Mouse (Mus musculus) hindbrain, postnatal 0 days (tissue): ENCODE data around the gene Atp5d. TPM values are rescaled to one million over a fixed set of nuclear protein-coding genes. Genes with fewer than 3 reads are reported as not detected.
A peak's percentile ranks its signal among the peaks of the same experiment; 100 is the strongest.

Experiments used
- ATAC-seq: fragments of 200-750 bp; cut with Nextera tagmentation; 2 replicates; pipeline ENCODE4 v1.8.0; 2017; ENCODE audit warnings: mild to moderate bottlenecking, moderate TSS enrichment, moderate library complexity
- DNase-seq: peaks from one replicate; pipeline ENCODE4 v3.0.0-alpha.2; 2015; ENCODE audit warnings: low spot score
- H3K27ac ChIP-seq: fragments of 300-500 bp; sonication (generic); 2 replicates; pipeline ENCODE4 v1.5.1; 2014; ENCODE audit warnings: mild to moderate bottlenecking
- H3K27me3 ChIP-seq: fragments of 300-500 bp; sonication (generic); 2 replicates; pipeline ENCODE4 v1.6.1; 2014; ENCODE audit warnings: low read length, mixed read lengths; ENCODE audit not compliant: insufficient read depth
- H3K36me3 ChIP-seq: fragments of 300-500 bp; sonication (generic); 2 replicates; pipeline ENCODE4 v1.6.1; 2014; ENCODE audit warnings: low read length, mixed read lengths; ENCODE audit not compliant: insufficient read depth
- H3K4me1 ChIP-seq: fragments of 300-500 bp; sonication (generic); 2 replicates; pipeline ENCODE4 v1.6.1; 2014; ENCODE audit warnings: antibody characterized with exemption, low read length, mixed read lengths; ENCODE audit not compliant: insufficient read depth
- H3K4me2 ChIP-seq: fragments of 300-500 bp; sonication (generic); 2 replicates; pipeline ENCODE4 v1.6.1; 2014; ENCODE audit warnings: low read depth, mild to moderate bottlenecking, low read length, moderate library complexity, mixed read lengths
- H3K4me3 ChIP-seq: fragments of 300-500 bp; sonication (generic); 2 replicates; pipeline ENCODE4 v1.5.1; 2014; ENCODE audit warnings: low read length
- H3K9ac ChIP-seq: fragments of 300-500 bp; sonication (generic); replicated peaks from 2 replicates; pipeline ENCODE4 v1.6.1; 2014; ENCODE audit warnings: mild to moderate bottlenecking, low read length, moderate library complexity, mixed read lengths
- H3K9me3 ChIP-seq: fragments of 300-500 bp; sonication (generic); 2 replicates; pipeline ENCODE4 v1.6.1; 2016; ENCODE audit warnings: low read length, mixed read lengths
- CTCF ChIP-seq: IDR thresholded peaks from 2 replicates; pipeline ENCODE4 v1.5.1; 2016; ENCODE audit warnings: antibody characterized with exemption, control low read depth, low read depth
- WGBS: fragments of 180-500 bp; shearing (Covaris S2); extraction: QIAGEN DNeasy Blood & Tissue Kit; methylation state at CpG from one replicate; pipeline ENCODE4 v1.1.7; 2014; 5-methylcytosine and 5-hydroxymethylcytosine counted together
- polyA plus RNA-seq: library from polyadenylated mRNA; unstranded; fragments of >200 nt; fragmentation: Nextera tagmentation; extraction: Ambion mirVana; gene quantifications from 2 replicates; pipeline ENCODE4 v1.2.1, GENCODE M21; 2015
- total RNA-seq: library from RNA; depleted of rRNA; stranded (reverse); fragments of >200 nt; gene quantifications from 2 replicates; pipeline ENCODE4 v1.2.3, GENCODE M21; 2014

Atp5d gene
- total and polyA plus RNA-seq, 2 experiments from 2014 or later = 303 to 736 TPM

DNA sequence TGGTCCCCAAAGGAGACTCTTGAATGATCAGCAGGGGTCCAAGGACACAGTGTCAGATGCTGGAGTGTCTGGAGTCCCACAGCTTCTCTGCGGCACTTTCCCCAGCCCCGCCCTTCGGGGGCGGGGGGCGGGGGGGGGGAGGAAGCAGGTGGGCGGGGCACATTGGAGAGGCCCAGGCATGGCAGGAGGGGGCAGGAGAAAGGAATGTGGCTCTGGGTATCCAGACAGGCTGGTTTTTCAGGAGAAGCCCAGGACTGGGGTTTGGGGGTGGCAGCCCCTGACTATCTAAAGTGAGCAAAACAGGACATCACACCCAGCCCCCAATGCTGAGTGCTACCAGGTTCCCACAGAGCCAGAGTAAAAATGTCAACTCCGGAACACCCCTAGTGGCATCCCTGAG is 41.2 kb upstream of the Atp5d start:
- TF ChIP-seq CTCF = no peak
- Histone ChIP-seq H3K9ac (no peak overlapping the region), H3K4me3 (no peak overlapping the region), H3K9me3 (no peaks in the 10 kb centered on the region), H3K4me2 (no peak overlapping the region), H3K36me3 (no peaks in the 10 kb centered on the region), H3K4me1 (peaks cover 6% of the 10 kb centered on the region), H3K27me3 (no peaks in the 10 kb centered on the region), H3K27ac (no peak overlapping the region)
- DNase-seq (no peak), ATAC-seq (no peak)
- 17% methylated on average over 7 of the region's 7 CpGs for WGBS

DNA sequence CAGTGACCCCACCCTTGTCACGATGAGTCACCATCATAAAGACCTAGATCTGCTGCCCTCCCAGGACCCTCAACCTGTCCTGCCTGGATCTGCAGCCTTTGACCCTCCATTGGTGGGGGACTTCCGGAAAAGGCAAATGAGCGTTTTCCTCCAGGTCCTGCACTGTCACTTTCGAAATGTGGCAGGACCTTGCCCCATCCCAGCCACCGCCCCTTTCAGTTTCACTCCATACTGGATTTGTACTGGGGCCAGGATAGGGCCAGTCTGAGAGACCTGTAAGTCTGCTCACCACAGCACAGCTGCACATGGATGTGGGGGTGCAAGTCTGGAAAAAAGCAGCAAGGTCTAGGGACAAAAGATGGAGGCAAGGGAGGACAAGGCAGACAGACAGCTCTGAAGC is 39.8 kb upstream of the Atp5d start:
- Histone ChIP-seq H3K4me3 (no peak overlapping the region), H3K27me3 (no peaks in the 10 kb centered on the region), H3K36me3 (no peaks in the 10 kb centered on the region), H3K9me3 (no peaks in the 10 kb centered on the region), H3K4me2 (no peak overlapping the region), H3K4me1 (peaks cover 6% of the 10 kb centered on the region), H3K27ac (no peak overlapping the region), H3K9ac (no peak overlapping the region)
- no peak for TF ChIP-seq CTCF
- ATAC-seq (no peak), DNase-seq (no peak)
- 89% methylated on average over 5 of the region's 5 CpGs for WGBS

DNA sequence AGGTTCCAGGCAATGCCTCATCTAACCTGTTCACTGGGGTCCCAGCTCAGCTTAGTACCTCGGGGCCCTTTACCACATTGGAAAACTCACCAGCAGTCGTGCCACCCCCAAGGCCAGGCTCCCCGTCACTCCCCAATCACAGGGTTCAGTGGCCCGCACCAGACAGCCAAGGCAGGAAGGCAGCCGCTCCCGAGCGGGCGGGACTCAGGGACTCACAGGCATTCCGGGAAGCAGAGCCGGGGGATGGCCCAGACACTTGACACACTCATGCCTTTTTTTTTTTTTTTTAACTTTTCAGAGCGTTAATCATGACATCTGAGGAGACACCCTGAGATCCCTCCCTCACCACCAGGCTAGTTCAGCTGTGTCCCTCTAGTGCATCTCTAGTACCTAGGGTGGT is 37.5 kb upstream of the Atp5d start:
- DNase-seq (no peak), ATAC-seq (no peak)
- peak overlapping the region; percentile 100 for H3K4me2 ChIP-seq
- H3K27ac ChIP-seq = no peak overlapping the region
- H3K9ac ChIP-seq = no peak overlapping the region
- no peak for TF ChIP-seq CTCF
- no peak overlapping the region for H3K4me3 ChIP-seq
- no peaks in the 10 kb centered on the region for H3K9me3 ChIP-seq
- no peaks in the 10 kb centered on the region for H3K36me3 ChIP-seq
- no peaks in the 10 kb centered on the region for H3K27me3 ChIP-seq
- 68% methylated on average over 11 of the region's 11 CpGs for WGBS
- peaks cover 6% of the 10 kb centered on the region for H3K4me1 ChIP-seq

DNA sequence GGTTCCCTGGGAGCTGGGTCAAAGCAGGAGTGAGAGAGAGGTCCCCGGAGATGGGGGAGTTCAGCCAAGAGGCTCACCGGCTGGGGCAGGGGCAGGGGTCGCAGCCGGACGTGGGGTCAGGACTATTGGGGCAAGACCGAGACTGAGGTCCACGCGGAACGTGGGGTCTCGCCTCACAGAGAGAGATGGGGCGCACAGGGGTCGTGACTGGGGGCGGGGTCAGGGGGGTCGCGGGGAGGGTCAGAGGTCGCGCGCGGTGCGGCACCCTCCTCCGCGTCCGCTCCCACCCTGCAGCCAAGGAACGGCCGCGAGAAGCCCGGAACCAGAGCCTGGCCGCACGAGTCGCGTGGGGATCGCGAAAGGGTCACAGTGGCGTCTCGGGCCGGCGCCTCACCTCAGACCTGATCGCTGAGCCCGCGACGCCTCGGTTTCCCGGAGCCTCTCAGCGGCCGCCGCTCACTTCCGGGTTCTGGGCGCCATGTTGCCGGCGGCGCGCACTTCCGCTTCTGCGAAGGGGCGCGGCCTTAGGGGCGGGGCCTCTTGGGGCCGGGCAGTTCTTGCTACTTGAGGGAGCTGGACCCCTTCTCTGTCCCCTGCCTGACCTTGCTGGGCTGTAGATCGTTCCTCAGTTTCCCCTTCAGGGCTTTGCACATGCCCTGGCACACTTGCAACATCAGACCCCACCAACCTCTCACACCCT is 36.1 kb upstream of the Atp5d start:
- H3K9me3 ChIP-seq = no peaks in the 10 kb centered on the region
- no peak for TF ChIP-seq CTCF
- under 1% methylated on average over 56 of the region's 59 CpGs for WGBS
- H3K4me1 ChIP-seq = peaks cover 6% of the 10 kb centered on the region
- peak; percentile 91 for ATAC-seq
- H3K36me3 ChIP-seq = no peaks in the 10 kb centered on the region
- peak; percentile 91 for DNase-seq
- H3K27ac ChIP-seq = peak overlapping the region; percentile 69
- H3K4me3 ChIP-seq = peak overlapping the region; percentile 89
- H3K27me3 ChIP-seq = no peaks in the 10 kb centered on the region
- peak overlapping the region; percentile 100 for H3K4me2 ChIP-seq
- peak overlapping the region; percentile 91 for H3K9ac ChIP-seq

- H3K4me1 ChIP-seq = peaks cover 6% of the 10 kb centered on the region
- no peaks in the 10 kb centered on the region for H3K36me3 ChIP-seq
- TF ChIP-seq CTCF = no peak
- peak overlapping the region; percentile 69 for H3K27ac ChIP-seq
- DNase-seq (no peak), ATAC-seq (peak; percentile 1; the same call in 1 of the 2 replicates)
- no peak overlapping the region for H3K9ac ChIP-seq
- H3K4me3 ChIP-seq = no peak overlapping the region
- H3K4me2 ChIP-seq = peak overlapping the region; percentile 100
- H3K9me3 ChIP-seq = no peaks in the 10 kb centered on the region
- H3K27me3 ChIP-seq = no peaks in the 10 kb centered on the region
- 77% methylated on average over 2 of the region's 2 CpGs for WGBS
Measured at GRCm38 (mm10) chr10:80103032-80103431, 35.4 kb upstream of the Atp5d start.

DNA sequence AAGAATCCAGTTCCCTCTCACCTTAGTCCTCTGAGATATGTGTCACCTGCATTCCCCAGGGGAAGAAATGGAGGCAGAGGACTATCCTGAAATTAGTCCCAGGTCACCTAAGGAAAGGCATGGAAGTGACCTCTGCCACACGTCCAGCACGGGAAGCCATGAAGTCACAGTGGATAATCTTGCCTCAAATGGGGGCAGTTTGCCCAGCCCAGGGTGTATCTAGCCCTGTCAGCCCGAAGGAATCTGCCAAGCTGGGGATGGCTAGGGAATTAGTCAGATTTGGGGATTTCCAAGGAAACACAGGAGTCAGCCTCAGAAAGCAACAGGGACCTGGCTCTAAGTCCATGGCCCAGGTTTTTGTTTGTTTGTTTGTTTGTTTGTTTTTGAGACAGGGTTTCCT is 34.3 kb upstream of the Atp5d start:
- no peak overlapping the region for H3K9ac ChIP-seq
- no peak overlapping the region for H3K27ac ChIP-seq
- no peak overlapping the region for H3K4me3 ChIP-seq
- no peaks in the 10 kb centered on the region for H3K27me3 ChIP-seq
- peaks cover 6% of the 10 kb centered on the region for H3K4me1 ChIP-seq
- no peak for TF ChIP-seq CTCF
- no peaks in the 10 kb centered on the region for H3K9me3 ChIP-seq
- H3K4me2 ChIP-seq = no peak overlapping the region
- 82% methylated on average over 3 of the region's 3 CpGs for WGBS
- no peak for DNase-seq
- no peak for ATAC-seq
- H3K36me3 ChIP-seq = no peaks in the 10 kb centered on the region

GRCm38 (mm10) chr10:80105460-80105859 is 33.0 kb upstream of the Atp5d start, which contains the start of gene Sbno2:
Gene Sbno2 (minus strand): TSS chr10:80105571.
- H3K9me3 ChIP-seq = no peaks in the 10 kb centered on the region
- DNase-seq = no peak
- H3K9ac ChIP-seq = no peak within 1 kb of the TSS
- no peak within 1 kb of the TSS for H3K4me2 ChIP-seq
- H3K27me3 ChIP-seq = no peaks in the 10 kb centered on the region
- no peak within 1 kb of the TSS for H3K27ac ChIP-seq
- H3K36me3 ChIP-seq = no peaks in the 10 kb centered on the region
- 65% methylated on average over 5 of the region's 5 CpGs for WGBS
- TF ChIP-seq CTCF = no peak
- ATAC-seq = no peak
- peaks cover 6% of the 10 kb centered on the region for H3K4me1 ChIP-seq
- H3K4me3 ChIP-seq = no peak within 1 kb of the TSS
